Mouse (Mus musculus) embryonic fibroblast, embryonic 13.5 days (primary cell): ENCODE results near the gene Tmem248.

Source experiments
- CTCF ChIP-seq: IDR thresholded peaks from 2 replicates; pipeline ENCODE4 v1.5.1; 2011; ENCODE audit warnings: mild to moderate bottlenecking, control low read depth, low read length, moderate library complexity, borderline replicate concordance; ENCODE audit not compliant: insufficient read depth
- POLR2A ChIP-seq: IDR thresholded peaks from 2 replicates; pipeline ENCODE4 v1.6.1; 2011; ENCODE audit warnings: low read depth, mild to moderate bottlenecking, control low read depth, low read length, moderate library complexity

GRCm38 (mm10) chr5:130207299-130207698 lies 9.6 kb upstream of the Tmem248 start:
- no peak for TF ChIP-seq CTCF
- TF ChIP-seq POLR2A = no peak
